Mouse (Mus musculus): ENCODE measurements around the gene Fam129a. TPM values are rescaled to one million over a fixed set of nuclear protein-coding genes. Genes with fewer than 3 reads are reported as not detected.

Fam129a gene
- polyA plus RNA-seq, 1 experiment from 2014 or later = 0.96 TPM

DNA sequence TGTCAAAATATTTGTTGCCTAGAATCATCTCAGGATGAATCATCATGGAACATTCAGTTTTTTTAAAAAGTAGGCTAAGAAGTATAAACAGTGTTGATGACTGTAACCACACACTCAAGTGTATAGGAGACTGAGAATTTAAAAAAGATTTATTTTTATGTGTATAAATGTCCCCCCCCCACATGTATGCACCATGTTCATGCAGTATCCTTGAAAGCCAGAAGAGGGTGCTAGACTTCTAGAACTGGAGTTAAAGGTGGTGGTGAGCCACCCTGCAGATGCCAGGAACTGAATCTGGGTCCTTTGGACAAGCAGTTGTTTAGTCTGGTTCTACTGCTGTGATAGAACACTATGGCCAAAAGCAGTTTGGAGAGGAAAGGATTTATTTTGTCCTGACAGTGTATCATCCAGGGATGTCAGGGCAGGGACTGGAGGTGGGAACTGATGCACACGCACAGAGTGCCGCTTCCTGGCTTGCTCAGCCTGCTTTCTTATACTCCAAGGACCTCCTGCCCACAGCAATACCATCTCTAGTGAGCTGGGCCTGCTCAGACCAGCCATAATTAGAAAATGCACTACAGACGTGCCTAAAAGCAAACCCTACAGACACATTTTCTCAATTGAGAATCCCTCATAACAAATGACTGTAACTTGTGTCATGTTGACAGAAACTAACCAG lies 196.1 kb downstream of the Fam129a start:
- H3K9me3 ChIP-seq = no peaks in the 10 kb centered on the region
- H3K9ac ChIP-seq = no peak overlapping the region
- no peak overlapping the region for H3K27ac ChIP-seq (replicated peaks)
- WGBS = 84% methylated on average over 3 of the region's 3 CpGs
- ATAC-seq (ENCODE audit: low FRiP score, low read depth) = no peak
- no peak overlapping the region for H3K4me3 ChIP-seq
- H3K4me2 ChIP-seq = no peak overlapping the region
- H3K36me3 ChIP-seq = peaks cover 23% of the 10 kb centered on the region
- peaks cover 4% of the 10 kb centered on the region; the same call in 1 of the 2 replicates for H3K4me1 ChIP-seq (replicated peaks)
- H3K27me3 ChIP-seq = no peaks in the 10 kb centered on the region

DNA sequence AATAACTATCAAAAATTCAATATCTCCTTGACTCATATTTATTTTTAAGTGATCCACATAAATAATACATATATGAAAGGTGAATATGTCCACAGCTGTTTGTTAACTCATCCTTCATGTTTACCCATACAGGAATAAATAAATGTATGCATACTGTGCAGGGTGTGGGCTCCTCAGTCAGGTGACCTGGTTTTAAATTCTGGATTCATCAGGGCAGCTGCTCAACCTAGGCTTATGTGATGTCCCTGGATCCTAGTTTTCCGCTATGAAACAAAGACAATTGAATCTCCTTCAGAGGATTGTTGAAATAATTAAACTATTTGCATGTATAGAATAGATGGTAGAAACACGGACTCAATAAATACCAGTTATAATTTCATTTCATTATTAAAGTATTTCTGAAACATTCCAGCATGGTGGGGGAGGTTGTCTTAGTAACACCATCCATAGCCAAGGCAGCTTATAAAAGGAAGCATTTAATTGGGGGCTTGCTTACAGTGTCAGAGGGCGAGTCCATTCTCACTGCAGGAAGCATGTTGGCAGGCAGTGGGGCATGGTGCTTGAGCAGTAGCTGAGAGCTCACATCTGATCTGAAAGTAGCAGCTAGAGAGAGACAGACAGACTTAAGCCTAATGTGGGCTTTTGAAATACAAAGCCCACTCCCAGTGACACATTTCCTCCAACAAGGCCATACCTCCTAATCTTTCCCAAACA lies 198.4 kb downstream of the Fam129a start:
- Histone ChIP-seq H3K27me3 (no peaks in the 10 kb centered on the region), H3K27ac (replicated peaks) (no peak overlapping the region), H3K9ac (no peak overlapping the region), H3K9me3 (no peaks in the 10 kb centered on the region), H3K4me1 (replicated peaks) (peaks cover 4% of the 10 kb centered on the region; the same call in 1 of the 2 replicates), H3K36me3 (peaks cover 17% of the 10 kb centered on the region; the same call in 1 of the 2 replicates), H3K4me2 (no peak overlapping the region), H3K4me3 (no peak overlapping the region)
- 42% methylated on average over 3 of the region's 3 CpGs for WGBS
- ATAC-seq (ENCODE audit: low FRiP score, low read depth) = no peak

Other genes with a start within 250 kb of the Fam129a start
- 223 and 225 TPM in 2 replicates for gene Ivns1abp, start 226.7 kb upstream of the Fam129a start, polyA plus RNA-seq (2015; fragmentation: Nextera tagmentation; extraction: Ambion mirVana)
- gene Swt1, start 142.7 kb upstream of the Fam129a start, polyA plus RNA-seq (2015; fragmentation: Nextera tagmentation; extraction: Ambion mirVana) = 11.5 and 17.9 TPM in 2 replicates
- 44.9 and 45.1 TPM in 2 replicates for gene Trmt1l, start 142.6 kb upstream of the Fam129a start, polyA plus RNA-seq (2015; fragmentation: Nextera tagmentation; extraction: Ambion mirVana)
- gene Rnf2, start 70.2 kb upstream of the Fam129a start, polyA plus RNA-seq (2015; fragmentation: Nextera tagmentation; extraction: Ambion mirVana) = 88.1 and 98.9 TPM in 2 replicates
- gene Edem3, start 184.2 kb downstream of the Fam129a start, polyA plus RNA-seq (2015; fragmentation: Nextera tagmentation; extraction: Ambion mirVana) = 18.1 and 19.7 TPM in 2 replicates